Mouse (Mus musculus) midbrain, embryonic 15.5 days (tissue): ENCODE results near the gene Rsph1. TPM values are rescaled to one million over a fixed set of nuclear protein-coding genes. Genes with fewer than 3 reads are reported as not detected.

Source experiments
- ATAC-seq: fragments of 200-750 bp; cut with Nextera tagmentation; replicated peaks from 2 replicates; pipeline ENCODE4 v1.8.0; 2017; ENCODE audit warnings: moderate TSS enrichment
- H3K27ac ChIP-seq: fragments of 300-500 bp; sonication (generic); 2 replicates; pipeline ENCODE4 v1.5.1; 2015; ENCODE audit warnings: mild to moderate bottlenecking, inconsistent platforms
- H3K27me3 ChIP-seq: fragments of 300-500 bp; sonication (generic); replicated peaks from 2 replicates; pipeline ENCODE4 v1.6.1; 2015; ENCODE audit warnings: inconsistent platforms
- H3K36me3 ChIP-seq: fragments of 300-500 bp; sonication (generic); replicated peaks from 2 replicates; pipeline ENCODE4 v1.6.1; 2015; ENCODE audit warnings: inconsistent platforms
- H3K4me1 ChIP-seq: fragments of 300-500 bp; sonication (generic); 2 replicates; pipeline ENCODE4 v1.6.1; 2015; ENCODE audit warnings: inconsistent platforms
- H3K4me2 ChIP-seq: fragments of 300-500 bp; sonication (generic); 2 replicates; pipeline ENCODE4 v1.6.1; 2015; ENCODE audit warnings: inconsistent platforms, mild to moderate bottlenecking, moderate library complexity
- H3K4me3 ChIP-seq: fragments of 300-500 bp; sonication (generic); 2 replicates; pipeline ENCODE4 v1.5.1; 2015; ENCODE audit warnings: mild to moderate bottlenecking, inconsistent platforms
- H3K9ac ChIP-seq: fragments of 300-500 bp; sonication (generic); 2 replicates; pipeline ENCODE4 v1.6.1; 2015; ENCODE audit warnings: mild to moderate bottlenecking, inconsistent platforms
- H3K9me3 ChIP-seq: fragments of 300-500 bp; sonication (generic); 2 replicates; pipeline ENCODE4 v1.6.1; 2016; ENCODE audit warnings: inconsistent platforms
- WGBS: fragments of 180-500 bp; shearing (Covaris S2); methylation state at CpG from one replicate; pipeline ENCODE4 v1.1.7; 2015; ENCODE audit warnings: mixed read lengths; 5-methylcytosine and 5-hydroxymethylcytosine counted together
- polyA plus RNA-seq: library from polyadenylated mRNA; unstranded; fragments of >200 nt; fragmentation: Nextera tagmentation; extraction: Ambion mirVana; gene quantifications from 2 replicates; pipeline ENCODE4 v1.2.1, GENCODE M21; 2015

The Rsph1 gene
- 4.7 and 6.4 TPM in 2 replicates for polyA plus RNA-seq

GRCm38 (mm10) chr17:31276922-31277918 is at the start of gene Rsph1:
Gene Rsph1 (minus strand): TSS chr17:31277383.
- peak within 1 kb of the TSS; percentile 47; the same call in 1 of the 2 replicates for H3K9ac ChIP-seq
- peaks cover 17% of the 10 kb centered on the region for H3K4me1 ChIP-seq
- peak within 1 kb of the TSS; percentile 57 for H3K27ac ChIP-seq
- no peaks in the 10 kb centered on the region for H3K9me3 ChIP-seq
- peak within 1 kb of the TSS; percentile 56 for H3K4me3 ChIP-seq
- H3K4me2 ChIP-seq: peak within 1 kb of the TSS; percentile 91
- WGBS: 9% methylated on average over 44 of the region's 44 CpGs
- H3K36me3 ChIP-seq: no peaks in the 10 kb centered on the region
- H3K27me3 ChIP-seq: no peaks in the 10 kb centered on the region
- ATAC-seq: peak; percentile 92

- no peak for ATAC-seq
- Histone ChIP-seq H3K27ac (no peak overlapping the region), H3K27me3 (no peaks in the 10 kb centered on the region)
Measured at GRCm38 (mm10) chr17:31326220-31326852, 49.2 kb upstream of the Rsph1 start.

GRCm38 (mm10) chr17:31325451-31326219 is 48.5 kb upstream of the Rsph1 start:
- Histone ChIP-seq H3K27ac (no peak overlapping the region), H3K4me2 (no peak overlapping the region), H3K9me3 (no peaks in the 10 kb centered on the region), H3K4me1 (peaks cover 13% of the 10 kb centered on the region), H3K36me3 (no peaks in the 10 kb centered on the region), H3K4me3 (no peak overlapping the region), H3K9ac (no peak overlapping the region), H3K27me3 (no peaks in the 10 kb centered on the region)
- WGBS: 76% methylated on average over 13 of the region's 13 CpGs
- no peak for ATAC-seq

More at GRCm38 (mm10) chr17:31326220-31326852, 49.2 kb upstream of the Rsph1 start:
- H3K36me3 ChIP-seq: no peaks in the 10 kb centered on the region
- H3K4me3 ChIP-seq: no peak overlapping the region
- 39% methylated on average over 9 of the region's 9 CpGs for WGBS
- H3K4me2 ChIP-seq: no peak overlapping the region
- no peak overlapping the region for H3K9ac ChIP-seq
- peaks cover 13% of the 10 kb centered on the region for H3K4me1 ChIP-seq
- H3K9me3 ChIP-seq: no peaks in the 10 kb centered on the region

GRCm38 (mm10) chr17:31324227-31324626 is 47.0 kb upstream of the Rsph1 start:
- no peak overlapping the region for H3K27ac ChIP-seq
- ATAC-seq: no peak
- H3K4me3 ChIP-seq: no peak overlapping the region
- H3K4me2 ChIP-seq: no peak overlapping the region
- H3K9me3 ChIP-seq: no peaks in the 10 kb centered on the region
- H3K9ac ChIP-seq: no peak overlapping the region
- H3K36me3 ChIP-seq: no peaks in the 10 kb centered on the region
- H3K27me3 ChIP-seq: no peaks in the 10 kb centered on the region
- WGBS: 92% methylated on average over 8 of the region's 8 CpGs
- H3K4me1 ChIP-seq: peaks cover 13% of the 10 kb centered on the region

- WGBS: 80% methylated on average over 4 of the region's 4 CpGs
- Histone ChIP-seq H3K27me3 (no peaks in the 10 kb centered on the region), H3K9ac (no peak overlapping the region), H3K36me3 (no peaks in the 10 kb centered on the region), H3K4me2 (no peak overlapping the region), H3K27ac (no peak overlapping the region), H3K4me1 (peaks cover 13% of the 10 kb centered on the region), H3K9me3 (no peaks in the 10 kb centered on the region), H3K4me3 (no peak overlapping the region)
- ATAC-seq: no peak
Measured at GRCm38 (mm10) chr17:31323379-31323778, 46.2 kb upstream of the Rsph1 start.

- ATAC-seq: no peak
- no peak overlapping the region for H3K4me3 ChIP-seq
- 89% methylated on average over 4 of the region's 4 CpGs for WGBS
- H3K27ac ChIP-seq: no peak overlapping the region
- no peaks in the 10 kb centered on the region for H3K36me3 ChIP-seq
- no peaks in the 10 kb centered on the region for H3K27me3 ChIP-seq
- H3K4me1 ChIP-seq: peaks cover 13% of the 10 kb centered on the region
- no peak overlapping the region for H3K9ac ChIP-seq
- H3K9me3 ChIP-seq: no peaks in the 10 kb centered on the region
- H3K4me2 ChIP-seq: no peak overlapping the region
Measured at GRCm38 (mm10) chr17:31322446-31322845, 45.3 kb upstream of the Rsph1 start.

- H3K9me3 ChIP-seq: no peaks in the 10 kb centered on the region
- no peaks in the 10 kb centered on the region for H3K36me3 ChIP-seq
- no peak overlapping the region for H3K4me2 ChIP-seq
- no peaks in the 10 kb centered on the region for H3K27me3 ChIP-seq
- no peak overlapping the region for H3K27ac ChIP-seq
- no peak overlapping the region for H3K4me3 ChIP-seq
- no peak for ATAC-seq
- no peak overlapping the region for H3K9ac ChIP-seq
- peaks cover 4% of the 10 kb centered on the region for H3K4me1 ChIP-seq
- 79% methylated on average over 12 of the region's 12 CpGs for WGBS
Measured at GRCm38 (mm10) chr17:31321425-31321824, 44.2 kb upstream of the Rsph1 start.

GRCm38 (mm10) chr17:31318906-31319767 is 42.0 kb upstream of the Rsph1 start:
- Histone ChIP-seq H3K36me3 (no peaks in the 10 kb centered on the region), H3K4me3 (no peak overlapping the region), H3K27ac (no peak overlapping the region), H3K4me2 (no peak overlapping the region), H3K4me1 (0 out of 2 replicates have a peak, but pooled peaks cover 6% of the 10 kb centered on the region), H3K9me3 (no peaks in the 10 kb centered on the region), H3K9ac (no peak overlapping the region), H3K27me3 (no peaks in the 10 kb centered on the region; the same call in 1 of the 2 replicates)
- ATAC-seq: no peak
- 92% methylated on average over 19 of the region's 19 CpGs for WGBS

GRCm38 (mm10) chr17:31317521-31318272 is 40.5 kb upstream of the Rsph1 start:
- 0 out of 2 replicates have a peak, but pooled peaks cover 6% of the 10 kb centered on the region for H3K4me1 ChIP-seq
- H3K9me3 ChIP-seq: no peaks in the 10 kb centered on the region
- H3K9ac ChIP-seq: no peak overlapping the region
- no peak for ATAC-seq
- no peaks in the 10 kb centered on the region; the same call in 1 of the 2 replicates for H3K27me3 ChIP-seq
- no peak overlapping the region for H3K4me3 ChIP-seq
- H3K36me3 ChIP-seq: no peaks in the 10 kb centered on the region
- no peak overlapping the region for H3K4me2 ChIP-seq
- 47% methylated on average over 22 of the region's 22 CpGs for WGBS
- H3K27ac ChIP-seq: no peak overlapping the region

- Histone ChIP-seq H3K4me2 (no peak overlapping the region), H3K9ac (no peak overlapping the region), H3K9me3 (no peaks in the 10 kb centered on the region), H3K4me1 (0 out of 2 replicates have a peak, but pooled peaks cover 6% of the 10 kb centered on the region), H3K27me3 (no peaks in the 10 kb centered on the region; the same call in 1 of the 2 replicates), H3K36me3 (no peaks in the 10 kb centered on the region), H3K27ac (no peak overlapping the region), H3K4me3 (no peak overlapping the region)
- no peak for ATAC-seq
- 92% methylated on average over 3 of the region's 3 CpGs for WGBS
Measured at GRCm38 (mm10) chr17:31316998-31317397, 39.8 kb upstream of the Rsph1 start.
